Mouse (Mus musculus) frontal cortex, postnatal 10 days (tissue): Measurements from ENCODE around the gene Sulf2.
A peak's percentile ranks its signal among the peaks of the same experiment; 100 is the strongest.
"Not testable (repeated sequence)": the region's sequence is repeated elsewhere in the genome, so short reads cannot be mapped to it uniquely, and the experiment has no call there.

ENCODE experiments used
- DNase-seq, 2 experiments: peaks; one replicate each; pipeline ENCODE4 v3.0.0; 2022; ENCODE audit warnings: low spot score in 2 of 2, mixed read lengths in 1 of 2

Gene Sulf2

GRCm38 (mm10) chr2:166155454-166155815 is at the start of gene Sulf2:
Gene Sulf2 (minus strand): TSS chr2:166155663.
- peak; percentile 69 to 75 for DNase-seq

- no peak for DNase-seq
Measured at GRCm38 (mm10) chr2:166204174-166204573, 48.7 kb upstream of the Sulf2 start.

- DNase-seq = no peak
Measured at GRCm38 (mm10) chr2:166203647-166204046, 48.2 kb upstream of the Sulf2 start.

GRCm38 (mm10) chr2:166197964-166198363 is 42.5 kb upstream of the Sulf2 start:
- DNase-seq = no peak

- no peak for DNase-seq
Measured at GRCm38 (mm10) chr2:166197064-166197463, 41.6 kb upstream of the Sulf2 start.

GRCm38 (mm10) chr2:166196080-166196786 is 40.8 kb upstream of the Sulf2 start:
- DNase-seq = no peak

- no peak for DNase-seq
Measured at GRCm38 (mm10) chr2:166195041-166195440, 39.6 kb upstream of the Sulf2 start.

- DNase-seq = no peak
Measured at GRCm38 (mm10) chr2:166194112-166194758, 38.8 kb upstream of the Sulf2 start.

GRCm38 (mm10) chr2:166193509-166193908 is 38.0 kb upstream of the Sulf2 start:
- no peak for DNase-seq

GRCm38 (mm10) chr2:166190816-166191215 is 35.4 kb upstream of the Sulf2 start:
- no peak for DNase-seq

- DNase-seq = no peak
Measured at GRCm38 (mm10) chr2:166189191-166189590, 33.7 kb upstream of the Sulf2 start.

GRCm38 (mm10) chr2:166187874-166188453 is 32.5 kb upstream of the Sulf2 start:
- not testable (repeated sequence) for DNase-seq

- not testable (repeated sequence) for DNase-seq
Measured at GRCm38 (mm10) chr2:166187319-166187718, 31.9 kb upstream of the Sulf2 start.

GRCm38 (mm10) chr2:166186244-166186948 is 30.9 kb upstream of the Sulf2 start:
- no peak for DNase-seq

- DNase-seq = no peak
Measured at GRCm38 (mm10) chr2:166185768-166186167, 30.3 kb upstream of the Sulf2 start.

GRCm38 (mm10) chr2:166184417-166184816 is 29.0 kb upstream of the Sulf2 start:
- no peak for DNase-seq

GRCm38 (mm10) chr2:166182009-166182685 is 26.7 kb upstream of the Sulf2 start:
- no peak for DNase-seq

GRCm38 (mm10) chr2:166180744-166181508 is 25.5 kb upstream of the Sulf2 start:
- peak; percentile 40 to 48 for DNase-seq

GRCm38 (mm10) chr2:166180136-166180649 is 24.7 kb upstream of the Sulf2 start:
- no peak for DNase-seq

GRCm38 (mm10) chr2:166179457-166180101 is 24.1 kb upstream of the Sulf2 start:
- no peak for DNase-seq
